Mouse (Mus musculus) mouse trophoblast stem cell (cell line): ENCODE data around the gene Luc7l.

ENCODE experiments used
- in situ Hi-C, 2 experiments: fragments of 300-500 bp; cut with MseI, MboI; formaldehyde crosslinking; loops; 2 replicates in 1 of 2; 3 replicates in 1 of 2; pipeline ENCODE4 v1.15.1; 2025

The Luc7l gene

DNA sequence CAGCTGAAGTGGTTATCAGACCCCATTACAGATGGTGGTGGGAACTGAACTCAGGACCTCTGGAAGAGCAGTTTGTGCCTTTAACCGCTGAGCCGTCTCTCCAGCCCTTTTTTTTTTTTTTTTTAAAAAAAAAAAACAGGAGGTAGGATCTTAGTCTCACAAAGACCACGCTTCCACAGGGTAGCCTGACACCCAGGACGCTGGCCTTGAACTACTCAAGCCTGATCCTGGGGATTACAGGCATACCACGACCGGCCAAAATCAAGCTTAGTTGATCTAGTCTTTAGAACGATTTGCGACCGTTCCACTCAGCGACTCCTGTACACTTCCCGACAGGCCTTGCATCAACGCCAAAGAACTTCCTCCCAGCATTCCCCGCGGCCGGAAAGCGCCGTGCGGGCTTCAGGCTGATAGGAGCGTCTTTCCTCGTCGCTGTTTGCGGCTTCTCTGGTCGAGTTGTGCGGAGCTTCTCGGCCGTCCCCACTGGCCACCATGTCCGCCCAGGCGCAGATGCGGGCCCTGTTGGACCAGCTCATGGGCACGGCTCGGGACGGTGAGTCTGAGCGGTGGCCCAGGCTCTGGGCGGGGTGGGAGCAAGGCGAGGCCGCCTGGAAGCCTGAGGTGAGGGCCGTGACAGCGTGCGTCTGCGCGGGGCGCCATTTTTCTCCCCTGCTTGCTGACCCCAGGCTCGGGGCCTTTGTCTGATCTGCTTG lies at the start of gene Luc7l:
Gene Luc7l, plus strand, starts transcription at position 358 of the 713 bp plus-strand sequence.
- in situ Hi-C loops, result no loop called here

DNA sequence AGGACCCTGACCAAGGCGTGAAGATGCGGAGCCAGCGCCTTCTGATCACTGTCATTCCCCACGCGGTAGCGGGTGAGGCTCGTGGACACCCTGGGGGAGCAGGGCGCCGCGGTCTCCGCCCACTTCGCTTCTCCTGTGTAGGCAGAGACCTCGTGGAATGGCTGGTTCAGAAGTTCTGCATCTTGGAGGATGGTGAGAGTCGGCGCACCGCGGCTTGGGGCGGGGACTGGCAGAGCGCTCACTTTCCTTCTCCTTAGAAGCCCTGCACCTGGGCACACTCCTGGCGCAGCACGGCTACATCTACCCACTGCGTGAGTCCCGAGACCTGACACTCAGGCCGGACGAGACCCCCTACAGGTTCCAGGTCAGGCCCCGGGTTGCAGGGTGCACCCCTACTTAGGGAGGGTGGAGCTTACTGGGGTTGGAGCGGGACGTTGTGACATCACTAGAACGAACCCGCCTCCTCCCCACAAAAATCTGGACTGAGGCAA lies 49.3 kb upstream of the Luc7l start:
- in situ Hi-C loops, result no loop called here

DNA sequence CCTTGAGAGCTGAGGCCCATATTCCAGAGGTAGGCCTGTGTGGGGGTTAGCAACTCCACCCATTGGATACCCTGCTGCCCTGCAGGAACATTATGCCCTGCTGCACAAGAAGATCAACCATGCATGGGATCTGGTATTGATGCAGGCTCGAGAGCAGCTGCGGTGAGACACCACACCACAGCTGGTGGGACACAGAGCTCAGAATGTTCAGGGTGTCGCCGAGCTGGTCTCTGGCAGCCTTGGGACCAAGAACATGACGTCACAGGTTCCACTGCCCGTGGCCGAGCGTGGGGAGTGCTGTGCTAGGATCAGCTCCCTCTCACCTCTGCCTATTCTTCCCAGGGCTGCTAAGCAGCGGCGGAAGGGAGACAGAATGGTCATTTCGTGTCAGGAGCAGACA lies 47.9 kb upstream of the Luc7l start:
- in situ Hi-C loops, result no loop called here

DNA sequence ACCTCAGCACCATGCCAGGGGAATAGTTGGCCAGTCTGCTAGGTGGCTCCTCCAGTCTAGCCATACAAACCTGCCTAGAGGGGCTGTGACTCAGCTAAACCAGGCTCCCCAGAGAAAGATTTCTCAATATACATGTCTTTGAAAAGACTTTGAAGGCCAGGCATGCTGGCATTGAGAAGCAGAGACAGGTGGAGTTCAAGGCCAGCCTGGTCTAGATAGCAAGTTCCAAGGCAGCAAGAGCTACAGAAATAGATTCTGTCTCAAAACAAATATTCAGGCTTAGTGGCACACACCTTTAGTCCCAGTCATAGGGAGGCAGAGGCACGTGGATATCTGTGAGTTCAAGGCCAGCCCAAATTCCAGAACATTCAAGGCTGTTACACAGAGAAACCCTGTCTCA lies 46.3 kb upstream of the Luc7l start:
- in situ Hi-C loops, result no loop called here

DNA sequence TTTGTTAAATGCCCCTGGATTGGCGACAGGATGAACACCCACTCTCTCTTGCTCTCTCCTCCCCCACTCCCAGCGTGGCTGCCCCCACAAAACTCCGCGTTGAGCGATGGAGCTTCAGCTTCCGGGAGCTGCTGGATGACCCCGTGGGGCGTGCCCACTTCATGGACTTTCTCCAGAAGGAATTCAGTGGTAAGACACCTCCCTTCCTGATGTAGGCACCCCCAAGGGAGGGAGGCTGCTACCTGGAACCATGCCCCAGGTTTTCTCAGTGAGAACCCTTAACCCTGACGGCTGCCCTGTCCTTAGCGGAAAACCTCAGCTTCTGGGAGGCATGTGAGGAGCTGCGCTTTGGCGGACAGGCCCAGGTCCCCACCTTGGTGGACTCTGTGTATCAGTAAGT lies 45.0 kb upstream of the Luc7l start, which contains the start of gene Arhgdig:
Gene Arhgdig, minus strand, starts transcription at position 101 of the 400 bp plus-strand sequence.
- in situ Hi-C loops, result no loop called here

DNA sequence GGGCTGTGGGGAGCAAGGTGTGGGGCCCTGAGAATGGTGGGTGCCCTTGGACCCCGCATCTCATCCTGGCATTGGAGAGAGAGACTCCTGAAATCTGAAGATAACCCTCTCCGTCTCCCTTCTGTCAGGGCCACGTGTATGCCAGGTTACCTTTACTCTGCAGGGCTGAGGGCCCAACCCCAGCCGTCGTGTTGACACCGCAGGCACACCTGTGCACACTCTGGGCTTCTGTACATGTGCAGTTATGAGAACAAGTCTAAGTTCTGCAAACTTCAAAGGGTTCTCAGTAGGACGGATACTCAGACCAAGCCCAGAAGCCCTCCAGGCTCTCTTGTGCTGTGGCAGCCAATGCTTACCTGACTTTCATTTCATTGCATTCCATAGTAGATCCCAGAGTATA lies 40.5 kb upstream of the Luc7l start:
- in situ Hi-C loops, result no loop called here

DNA sequence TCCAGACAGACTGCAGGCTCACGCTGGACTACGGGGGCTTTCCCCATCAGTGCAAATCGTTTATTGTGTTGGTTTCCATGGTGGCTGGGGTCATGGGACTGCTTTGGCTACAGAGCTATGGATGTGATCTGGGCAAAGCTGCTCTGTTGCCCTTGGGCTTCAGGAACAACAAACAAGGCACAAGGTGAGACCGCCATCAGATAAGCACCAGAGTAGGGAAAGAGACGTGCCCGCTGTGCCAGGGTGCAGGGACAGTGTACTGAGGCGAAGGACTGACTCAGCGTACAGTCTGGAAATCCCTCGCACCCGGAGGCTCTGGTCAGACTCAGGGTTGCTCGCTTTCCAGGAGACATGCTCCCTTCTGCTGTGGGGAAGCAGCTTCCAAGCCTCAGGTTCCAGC lies 40.0 kb upstream of the Luc7l start:
- in situ Hi-C loops, result no loop called here

DNA sequence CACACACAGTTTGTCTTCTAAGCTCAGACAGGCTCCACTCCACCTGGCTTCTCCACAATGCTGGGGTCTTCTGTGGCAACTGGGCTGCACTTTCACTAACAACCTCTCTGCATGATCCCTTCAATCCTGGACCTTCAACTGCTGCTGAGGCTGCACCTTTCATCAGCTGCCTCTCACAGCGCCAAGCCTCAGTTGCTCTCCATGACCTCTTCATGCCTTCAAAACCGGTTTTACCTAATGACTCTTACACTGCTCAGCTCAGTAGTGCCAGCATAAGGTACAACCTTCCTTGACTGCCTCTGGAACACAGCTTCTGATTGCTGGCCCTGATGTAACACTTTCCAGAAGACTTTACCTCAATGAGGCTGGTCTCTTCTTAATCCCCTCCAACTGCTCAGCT lies 31.2 kb upstream of the Luc7l start:
- in situ Hi-C loops, result no loop called here

DNA sequence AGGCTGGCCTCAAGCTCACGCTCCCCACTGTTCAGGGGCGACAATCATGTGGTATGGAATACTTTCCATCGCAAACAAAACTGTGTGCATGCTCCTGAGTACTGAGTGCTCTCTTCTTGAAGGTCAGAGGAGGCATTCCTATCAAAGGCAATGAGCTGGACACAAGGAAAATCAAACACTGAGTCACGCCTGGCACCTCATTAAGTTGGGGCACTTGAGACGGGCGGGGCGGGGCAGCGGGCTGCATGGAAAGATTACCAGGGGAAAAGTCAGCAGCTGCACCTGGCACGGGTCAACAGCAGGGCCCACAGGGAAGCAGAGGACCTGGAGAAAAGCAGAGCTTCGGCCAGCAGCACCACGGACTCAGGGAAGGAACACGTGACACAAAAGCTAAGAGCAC lies 27.5 kb upstream of the Luc7l start:
- in situ Hi-C loops, result no loop called here

DNA sequence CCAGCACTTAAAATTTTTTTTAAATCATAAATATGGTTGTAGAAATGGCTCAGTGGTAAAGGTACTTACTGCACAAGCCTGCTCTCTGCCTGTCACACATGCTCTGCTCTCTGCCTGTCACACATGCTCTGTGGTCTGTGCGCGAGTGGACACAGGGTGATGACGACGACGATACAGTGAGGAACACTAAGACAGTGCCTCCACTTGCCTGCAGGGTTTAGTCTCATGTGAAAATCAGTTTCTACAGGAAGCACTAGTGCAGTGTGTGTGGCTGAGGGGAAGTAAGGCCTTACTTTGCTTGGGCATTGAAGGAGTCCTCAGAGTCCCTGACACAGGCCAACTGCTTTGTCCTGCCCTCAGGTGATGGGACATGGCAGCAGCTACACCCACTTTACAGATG lies 22.9 kb upstream of the Luc7l start:
- in situ Hi-C loops, result no loop called here

DNA sequence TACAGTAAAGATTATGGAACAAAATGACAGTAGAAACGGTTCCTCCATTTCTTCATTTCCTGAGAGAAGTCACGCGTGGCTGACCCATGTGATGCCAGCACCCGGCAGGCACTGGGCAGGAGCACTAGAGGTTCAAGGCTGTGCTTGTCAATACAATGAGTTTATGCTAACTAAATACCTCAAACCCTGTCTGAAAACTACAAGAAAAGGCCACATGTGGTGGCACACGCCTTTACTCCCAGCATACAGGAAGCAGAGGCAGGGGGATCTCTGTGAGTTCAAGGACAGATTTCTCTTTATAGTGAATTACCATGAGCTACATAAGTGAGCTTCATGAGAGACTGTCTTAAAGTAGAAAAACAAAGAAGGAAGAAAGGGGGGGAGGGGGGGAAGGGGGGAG lies 21.5 kb upstream of the Luc7l start:
- in situ Hi-C loops, result no loop called here

DNA sequence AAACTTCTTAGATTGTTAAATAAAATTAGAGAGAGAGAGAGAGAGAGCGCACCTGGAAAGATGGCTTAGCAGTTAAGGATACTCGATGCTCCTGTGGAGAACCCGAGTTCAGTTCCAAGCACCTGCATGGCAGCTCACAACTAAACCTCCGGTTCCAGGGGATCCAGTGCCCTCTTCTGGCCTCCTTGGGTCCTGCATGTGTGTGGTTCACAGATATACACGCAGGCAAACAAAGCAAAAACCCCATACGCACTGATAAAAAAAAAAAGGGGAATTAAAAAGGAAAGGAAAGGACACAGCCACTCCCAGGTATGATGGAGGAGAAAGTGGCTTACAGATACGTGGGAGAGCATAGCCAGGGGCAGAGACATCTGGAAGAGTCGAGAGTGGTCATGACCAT lies 19.8 kb upstream of the Luc7l start:
- in situ Hi-C loops, result no loop called here

DNA sequence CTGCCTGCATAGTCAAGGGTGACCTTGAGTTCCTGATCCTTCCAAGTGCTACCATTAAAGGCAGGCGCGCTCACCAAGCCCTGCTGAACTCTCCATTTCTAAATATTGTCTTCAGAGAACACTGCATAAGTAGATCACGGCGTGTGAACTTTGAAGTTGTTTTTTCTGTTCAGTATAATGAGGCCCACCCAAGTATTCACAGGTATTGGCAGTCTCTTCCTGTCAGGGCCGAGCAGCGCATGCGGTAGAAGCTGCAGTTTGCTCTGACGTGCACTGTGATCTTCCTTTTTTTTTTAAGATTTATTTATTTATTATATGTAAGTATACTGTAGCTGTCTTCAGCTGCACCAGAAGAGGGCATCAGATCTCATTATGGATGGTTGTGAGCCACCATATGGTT lies 18.3 kb upstream of the Luc7l start:
- in situ Hi-C loops, result no loop called here

DNA sequence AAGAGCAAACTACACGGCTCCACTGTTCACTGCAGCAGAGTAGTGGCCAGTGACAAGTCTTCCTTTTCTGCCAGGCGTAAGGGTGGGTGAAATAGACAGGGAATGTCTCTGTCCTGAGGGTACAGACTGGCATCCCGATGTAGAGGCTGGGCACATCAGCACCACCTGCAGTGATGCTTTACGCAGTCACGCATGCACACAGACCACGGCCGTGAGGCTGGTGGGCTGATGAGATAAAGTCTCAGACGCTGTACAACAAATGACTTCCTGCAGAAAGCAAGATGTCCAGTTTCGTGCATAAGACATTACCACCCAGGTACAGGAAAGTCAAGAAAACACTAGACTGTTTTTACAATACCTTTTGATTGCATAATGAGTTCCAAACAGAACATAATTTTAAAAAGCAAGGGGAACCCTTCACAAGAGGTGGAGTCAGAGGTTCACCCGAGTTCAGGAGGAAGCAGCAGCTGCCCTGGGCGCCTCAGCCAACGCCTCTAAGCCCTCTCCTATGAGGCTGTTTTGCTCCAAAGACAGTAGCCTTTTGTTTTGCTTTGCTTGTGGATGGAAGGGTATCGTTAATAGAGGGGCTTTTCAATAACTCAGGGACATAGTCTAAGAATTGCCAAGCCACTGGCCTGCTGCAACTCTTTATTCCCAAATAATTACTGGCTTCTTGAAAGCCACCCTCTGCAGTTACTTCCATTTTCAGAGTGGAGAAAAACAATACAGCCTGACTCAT lies 17.4 kb upstream of the Luc7l start:
- in situ Hi-C loops, result no loop called here

DNA sequence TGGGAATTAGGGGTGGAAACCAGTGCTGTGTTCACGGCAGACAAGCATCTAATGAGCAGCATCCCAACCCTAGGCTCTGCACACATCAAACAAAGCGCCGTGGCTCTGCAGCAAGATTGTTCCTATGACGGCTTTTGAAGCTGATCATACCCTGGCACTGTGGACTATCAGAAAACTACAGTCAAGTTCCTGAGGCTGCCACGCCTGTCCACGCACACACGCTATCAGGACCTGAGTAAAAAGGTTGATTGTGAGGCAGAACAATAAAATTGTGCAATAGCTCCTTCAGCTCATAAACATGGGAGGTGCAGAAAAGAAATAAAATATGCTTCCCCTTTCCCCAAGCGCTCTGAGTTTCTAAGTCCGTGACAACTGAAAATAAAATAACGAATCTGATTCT lies 15.0 kb upstream of the Luc7l start:
- in situ Hi-C loops, result no loop called here

DNA sequence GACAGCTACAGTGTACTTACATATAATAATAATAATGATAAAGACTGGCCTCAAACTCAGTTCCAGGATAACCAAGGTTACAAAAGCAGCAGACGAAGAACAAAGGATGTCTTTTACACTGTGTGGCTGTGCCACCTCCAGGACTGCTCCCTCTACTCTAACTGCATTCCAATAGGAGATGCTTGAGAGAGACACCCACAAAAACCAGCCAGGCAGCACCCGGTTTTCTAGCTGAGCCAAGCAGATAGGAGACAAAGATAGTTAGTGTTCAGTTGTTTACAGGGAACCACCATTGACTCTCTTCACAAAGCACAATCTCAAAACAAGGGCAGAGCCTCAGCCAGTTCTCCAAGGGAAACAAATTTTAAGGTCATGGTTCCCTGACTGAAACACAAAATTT lies 13.1 kb upstream of the Luc7l start:
- in situ Hi-C loops, result no loop called here

DNA sequence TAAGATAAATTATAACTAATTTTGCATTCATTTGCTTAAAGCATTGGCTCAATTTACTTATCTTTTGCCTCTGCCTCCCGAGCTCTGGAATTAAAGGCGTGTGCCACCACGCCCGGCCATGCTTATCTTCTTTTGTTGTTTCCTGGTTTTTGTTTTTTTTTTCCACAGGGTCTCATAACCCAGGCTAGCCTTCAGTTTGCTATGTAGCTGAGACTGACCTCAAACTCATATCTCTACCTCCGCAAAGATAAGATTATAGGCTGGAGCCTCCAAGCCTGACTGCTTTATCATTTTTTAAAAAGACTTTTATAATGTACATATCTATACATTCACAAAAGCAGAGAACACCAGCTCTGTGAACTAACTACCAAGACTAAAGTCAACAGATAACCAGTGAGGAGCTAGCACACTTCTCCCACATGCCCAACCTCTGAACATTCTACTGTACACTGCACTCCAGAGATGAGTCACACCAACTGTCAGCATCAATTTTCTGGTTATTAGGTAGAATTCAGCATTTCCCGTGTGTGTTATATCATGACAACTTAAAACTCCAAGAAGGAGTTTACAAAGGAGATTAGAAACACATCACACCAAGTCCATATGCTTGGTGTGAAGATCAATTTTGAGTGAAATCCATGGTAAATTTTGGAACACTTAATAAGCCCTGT lies 12.4 kb upstream of the Luc7l start:
- in situ Hi-C loops, result no loop called here

DNA sequence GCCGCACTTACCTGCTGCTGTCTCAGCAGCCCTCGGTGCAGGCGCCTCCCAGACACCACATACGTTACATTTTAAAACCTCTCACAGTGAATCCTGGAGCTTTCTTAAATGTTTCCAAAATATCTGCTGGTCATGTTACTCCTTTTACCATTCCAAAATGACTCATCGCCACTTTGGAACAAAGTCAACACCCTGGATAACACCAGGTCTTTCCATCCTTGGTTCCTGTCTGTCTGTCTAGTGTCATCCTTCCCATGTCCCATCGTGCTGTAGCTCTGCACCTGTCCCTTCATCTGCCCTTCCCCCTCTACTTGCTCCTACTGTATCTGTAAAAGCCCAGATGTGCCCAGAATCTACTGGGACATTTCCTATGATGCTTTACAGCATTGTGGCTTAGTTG lies 11.7 kb upstream of the Luc7l start:
- in situ Hi-C loops, result no loop called here

DNA sequence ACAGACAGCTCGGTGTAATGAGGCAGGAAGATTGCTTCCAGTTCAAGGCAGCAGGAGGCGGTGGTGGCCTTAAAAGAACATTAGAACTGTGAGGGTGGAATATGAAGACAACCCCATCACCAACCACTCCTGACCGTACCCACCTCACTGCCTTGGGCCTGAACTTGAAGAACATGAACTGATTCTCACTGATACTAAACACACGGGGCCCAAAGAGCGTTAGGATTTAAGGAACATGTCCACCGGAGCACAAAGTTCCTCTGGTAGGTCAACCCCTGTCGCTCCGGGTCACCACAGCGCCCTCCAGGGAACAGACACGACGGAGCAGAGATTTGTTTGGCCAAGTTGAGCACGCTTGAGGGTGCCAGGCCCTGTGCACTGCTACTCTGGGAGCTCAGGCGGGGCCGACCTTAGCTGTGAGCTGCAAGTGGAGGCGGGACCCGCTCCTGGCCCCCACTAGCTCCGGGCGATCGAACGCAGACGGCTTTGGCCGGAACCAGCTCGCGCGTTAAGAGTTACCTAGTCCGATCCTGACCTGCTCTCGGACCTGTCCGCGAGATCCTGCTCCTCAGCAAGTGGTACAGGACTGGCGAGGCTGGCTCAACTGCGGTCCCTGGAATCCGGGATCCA lies 9.1 kb upstream of the Luc7l start:
- in situ Hi-C loops, result no loop called here

DNA sequence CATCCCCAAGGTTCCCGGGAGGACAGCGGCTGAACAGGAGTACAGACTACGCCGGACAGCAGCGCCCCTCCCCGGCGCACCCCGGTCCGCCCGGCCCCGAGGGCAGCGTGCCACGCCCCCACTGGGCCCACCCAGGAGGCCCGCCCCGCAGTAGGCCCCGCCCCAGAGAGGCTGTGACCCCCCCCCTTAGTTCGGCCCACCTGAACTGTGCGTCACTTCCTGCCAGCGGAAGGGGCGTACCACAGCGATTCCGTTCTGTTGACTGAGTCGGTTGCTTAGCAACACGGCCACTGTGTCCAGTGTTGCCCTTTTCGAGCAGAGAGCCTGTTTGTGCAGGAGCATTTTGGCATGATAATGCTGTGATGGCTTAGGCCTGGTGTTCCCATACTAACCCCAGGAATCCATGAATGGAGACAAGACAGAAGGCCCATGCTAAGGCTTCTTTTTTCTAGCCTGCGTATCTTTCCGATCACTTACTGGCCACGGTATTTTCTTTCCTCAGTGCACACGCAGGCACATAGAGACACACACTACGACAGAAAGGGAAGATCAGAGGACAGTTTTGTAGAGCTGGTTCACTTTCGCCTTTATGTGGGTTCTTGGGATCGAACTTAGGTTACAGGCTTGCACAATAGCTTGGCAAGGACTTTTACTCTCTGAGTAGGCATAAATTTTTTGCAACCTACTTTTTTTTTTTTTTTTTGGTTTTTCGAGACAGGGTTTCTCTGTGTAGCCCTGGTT lies 8.4 kb upstream of the Luc7l start, which contains the start of gene Fam234a:
Gene Fam234a, minus strand, starts transcription at position 142 of the 741 bp plus-strand sequence.
- in situ Hi-C loops, result no loop called here

DNA sequence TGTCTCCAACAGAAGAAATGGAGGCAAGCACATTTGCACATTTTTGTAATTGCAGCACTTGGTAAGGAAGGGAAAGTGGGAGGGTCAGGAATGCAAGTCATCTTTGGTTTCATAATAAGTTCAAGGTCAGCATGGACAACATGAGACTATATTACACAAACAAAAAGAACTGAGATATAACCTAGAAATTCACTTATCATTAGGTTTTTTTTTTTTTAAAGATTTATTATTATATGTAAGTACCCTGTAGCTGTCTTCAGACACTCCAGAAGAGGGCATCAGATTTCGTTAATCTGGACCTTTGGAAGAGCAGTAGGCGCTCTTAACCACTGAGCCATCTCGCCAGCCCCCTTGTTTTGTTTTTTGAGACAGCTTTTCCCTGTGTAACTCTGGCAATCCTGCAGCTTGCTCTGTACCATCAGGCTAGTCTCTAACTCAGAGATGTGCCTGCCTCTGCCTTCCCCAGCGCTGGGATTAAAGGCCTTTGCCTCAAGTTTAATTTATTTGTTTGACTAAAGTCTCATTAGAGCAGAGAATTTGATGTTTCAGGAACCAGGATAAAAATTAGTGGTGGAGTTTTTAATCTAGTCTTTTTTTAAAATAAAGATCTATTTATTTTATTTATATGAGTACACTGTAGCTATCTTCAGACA lies 684 bp upstream of the Luc7l start:
- in situ Hi-C loops, result no loop called here
